Mouse (Mus musculus) olfactory bulb, adult 2 months (tissue): ENCODE results near the gene Igf1r.

Experiments
- CTCF ChIP-seq: fragments of 200-500 bp; IDR thresholded peaks from 2 replicates; pipeline ENCODE4 v1.5.1; 2012; ENCODE audit warnings: low read depth, mild to moderate bottlenecking, low read length, moderate library complexity; ENCODE audit not compliant: insufficient read depth
- POLR2A ChIP-seq: fragments of 200-500 bp; IDR thresholded peaks from 2 replicates; pipeline ENCODE4 v1.6.1; 2012; ENCODE audit warnings: mild to moderate bottlenecking, low read depth, low read length, moderate library complexity; ENCODE audit not compliant: insufficient read depth

DNA sequence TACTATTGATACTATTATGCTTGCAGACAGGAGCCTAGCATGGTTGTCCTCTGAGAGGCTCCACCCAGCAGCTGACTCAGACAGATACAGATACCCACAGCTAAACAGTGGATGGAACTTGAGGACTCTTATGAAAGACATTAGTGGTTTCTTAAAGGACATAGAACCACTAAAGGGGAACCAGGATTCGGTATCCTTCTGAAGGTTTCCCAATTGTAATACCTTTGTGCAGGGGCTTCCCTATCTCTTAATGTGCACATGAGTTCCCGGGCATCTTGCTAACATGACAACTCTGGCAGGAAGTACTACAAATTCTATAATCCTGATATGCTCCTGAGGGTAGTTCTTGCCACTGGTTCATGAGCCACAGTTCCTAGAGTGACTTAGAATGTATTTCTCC, 46.3 kb upstream of the Igf1r start:
- TF ChIP-seq CTCF (no peak), POLR2A (no peak)
